Mouse (Mus musculus): ENCODE data around the gene Gltp. TPM values are rescaled to one million over a fixed set of nuclear protein-coding genes. Genes with fewer than 3 reads are reported as not detected.

The Gltp gene
- 16.3 and 20.1 TPM in 2 replicates for polyA plus RNA-seq (2012; rRNA removed)

DNA sequence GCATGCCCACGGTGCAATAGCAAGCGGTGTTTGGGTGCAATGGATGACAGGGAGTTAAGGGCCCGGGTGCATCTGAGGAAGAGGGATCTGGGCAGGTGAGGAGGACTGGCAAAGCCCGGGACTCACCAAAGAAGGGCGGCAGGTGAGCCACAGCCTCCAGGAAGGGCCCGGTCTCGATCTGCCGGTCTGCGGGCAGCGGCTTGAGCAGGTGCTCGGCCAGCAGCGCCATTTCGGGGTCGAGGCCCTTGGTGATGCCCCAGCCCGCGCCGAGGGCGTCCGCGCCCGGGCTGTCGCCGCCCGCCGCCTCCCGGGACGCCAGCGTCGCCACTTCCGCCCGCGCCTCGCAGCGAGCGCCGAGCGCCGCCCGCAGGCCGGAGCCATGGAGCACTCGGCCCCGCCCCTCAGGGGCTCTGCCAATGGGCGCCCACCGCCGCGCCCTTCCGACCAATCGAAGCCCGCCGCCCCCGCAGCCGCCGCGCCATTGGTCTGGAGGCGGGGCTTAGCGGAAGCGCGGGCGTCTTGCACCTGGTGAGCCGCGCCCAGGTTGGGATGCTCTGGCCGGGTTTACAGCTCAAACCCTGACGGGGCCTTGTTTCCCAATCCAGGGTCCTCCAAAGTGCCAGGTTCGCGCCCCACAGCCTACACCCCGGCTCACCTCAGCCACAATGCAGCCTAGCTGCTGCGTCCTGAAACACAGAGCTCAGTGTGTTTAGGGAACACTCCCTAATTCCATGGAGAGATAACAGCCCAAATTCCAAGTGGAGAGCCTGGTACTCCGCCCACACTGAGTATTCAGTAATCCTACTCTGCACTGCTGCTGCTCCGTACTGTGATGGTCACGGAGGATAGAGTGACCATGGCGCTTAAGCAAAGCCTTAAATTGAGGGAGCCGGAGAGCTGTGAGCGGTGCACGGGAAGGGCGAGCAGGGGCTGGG lies at the start of gene Gltp:
Gene Gltp, minus strand, starts transcription at position 352 of the 935 bp plus-strand sequence.

DNA sequence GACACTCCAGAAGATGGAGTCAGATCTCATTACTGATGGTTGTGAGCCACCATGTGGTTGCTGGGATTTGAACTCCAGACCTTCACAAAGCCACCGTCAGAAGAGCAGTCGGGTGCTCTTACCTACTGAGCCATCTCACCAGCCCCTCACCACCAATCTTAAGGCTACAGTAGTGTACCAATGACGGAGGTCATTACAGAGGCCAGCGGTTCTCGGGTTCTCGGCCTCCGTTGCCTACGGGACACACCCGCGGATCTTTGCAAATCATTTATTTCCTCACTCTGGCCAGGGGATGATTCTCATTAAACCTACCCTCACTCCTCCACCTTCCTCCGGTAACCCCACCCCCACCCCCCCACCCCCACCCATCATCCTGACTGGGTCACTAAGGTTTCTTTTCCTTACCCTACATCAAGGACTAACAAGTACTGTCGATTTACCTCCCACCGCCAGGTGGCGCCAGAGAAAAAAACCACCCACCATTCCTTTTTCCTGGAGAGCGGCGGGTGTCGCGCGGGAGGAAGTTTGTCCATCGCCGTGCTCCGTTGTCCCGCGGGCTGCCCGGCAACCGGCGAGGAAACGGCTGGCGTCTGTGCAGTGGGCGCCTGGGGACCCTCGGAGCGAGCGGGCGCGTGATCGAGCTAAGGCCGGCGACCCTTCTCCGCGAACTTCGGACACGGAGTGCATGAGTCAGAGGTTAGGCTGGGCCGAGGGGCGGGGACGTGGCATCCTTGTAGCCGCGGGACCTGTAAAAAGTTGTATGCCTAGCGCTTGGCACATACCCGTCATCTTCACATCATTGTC lies 16.7 kb upstream of the Gltp start, which contains the start of gene Tchp:
Gene Tchp, plus strand, starts transcription at position 496 of the 804 bp plus-strand sequence.

DNA sequence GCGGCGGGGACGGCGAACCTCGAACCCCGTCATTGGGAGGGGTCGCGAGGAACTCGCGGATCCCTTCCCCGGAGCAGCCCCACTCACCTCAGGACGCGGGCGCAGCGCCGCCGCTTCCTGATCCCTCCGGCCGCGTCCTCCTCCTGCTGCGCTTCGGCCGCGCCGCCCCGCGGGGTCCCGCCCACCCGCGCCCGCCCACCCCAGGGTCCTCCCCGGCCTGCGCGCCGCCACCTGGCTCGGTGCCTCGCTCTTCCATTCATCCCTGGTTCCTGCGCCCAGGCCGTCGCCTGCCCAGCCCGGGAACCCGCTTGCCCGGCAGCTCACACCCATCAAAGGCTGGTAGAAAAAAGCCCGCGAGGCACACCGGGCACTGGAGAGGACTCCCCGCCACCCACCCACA lies 32.5 kb downstream of the Gltp start, which contains the start of gene Trpv4:
Gene Trpv4, minus strand, starts transcription at position 167 of the 400 bp plus-strand sequence.

Other genes starting within 250 kb of the Gltp start
- gene Mmab, start 246.9 kb downstream of the Gltp start, polyA plus RNA-seq (2012; rRNA removed), result 7.5 and 7.9 TPM in 2 replicates
- 17.6 and 19.7 TPM in 2 replicates for gene Mvk, start 246.7 kb downstream of the Gltp start, polyA plus RNA-seq (2012; rRNA removed)
- 0.59 and 0.70 TPM in 2 replicates for gene Fam222a, start 123.0 kb downstream of the Gltp start, polyA plus RNA-seq (2012; rRNA removed)
- gene Trpv4, start 32.6 kb downstream of the Gltp start, polyA plus RNA-seq (2012; rRNA removed), result 0.18 and 0.24 TPM in 2 replicates
- 7.0 and 7.9 TPM in 2 replicates for gene Tchp, start 16.8 kb upstream of the Gltp start, polyA plus RNA-seq (2012; rRNA removed)
- 36.2 and 42.6 TPM in 2 replicates for gene Ankrd13a, start 83.7 kb upstream of the Gltp start, polyA plus RNA-seq (2012; rRNA removed)
- gene Git2, start 84.5 kb upstream of the Gltp start, polyA plus RNA-seq (2012; rRNA removed), result 12.2 and 14.8 TPM in 2 replicates
- gene 1500011B03Rik, start 132.5 kb upstream of the Gltp start, polyA plus RNA-seq (2012; rRNA removed), result 17.4 and 19.0 TPM in 2 replicates
- not detected in 2 replicates for gene 4930519G04Rik, start 162.7 kb upstream of the Gltp start, polyA plus RNA-seq (2012; rRNA removed)
- not detected in 2 replicates for gene Gm9936, start 167.7 kb upstream of the Gltp start, polyA plus RNA-seq (2012; rRNA removed)
- 1.9 and 3.1 TPM in 2 replicates for gene Oasl2, start 206.0 kb upstream of the Gltp start, polyA plus RNA-seq (2012; rRNA removed)
- gene Oasl1, start 232.3 kb upstream of the Gltp start, polyA plus RNA-seq (2012; rRNA removed), result 0.70 TPM in 2 replicates